In genomic region chr17:78560142-78560847, GRCm38 (mm10) we compare ENCODE assay signal across 18 mouse cellular contexts. TPM values are rescaled to one million over a fixed set of nuclear protein-coding genes. Genes with fewer than 3 reads are reported as not detected.
DNase-seq lines count a peak whose midpoint lies in the region; ATAC-seq and TF ChIP-seq lines count a peak whose summit lies in the region.
"Had no signal": no experiment of that assay in that cellular context is flagged by ENCODE, and none has a peak within 500 bp of the region (broad histone marks: within the 10 kb centered on the region; RNA-seq: fewer than 3 reads in every experiment).

No protein-coding gene starts in this region.

- DNase-seq in kidney, adult 2 months = no peak
- DNase-seq in testis, postnatal 14 days (ENCODE audit: low spot score) = no peak
- DNase-seq in liver, postnatal 0 days = no peak
- no peak for DNase-seq in left cerebral cortex, postnatal 36 days (ENCODE audit: low spot score in 2 of 2)
- no peak for DNase-seq in cerebellum, adult 8-10 months
- DNase-seq: adrenal gland, adult 2 months; cerebellum, adult 9-10 months; gastrocnemius, adult 2 months; right cerebral cortex, postnatal 4 days; thymus, postnatal 14 days had no signal

- peaks cover 10% of the 10 kb centered on the region for H3K4me1 ChIP-seq in kidney, embryonic 15.5 days
- H3K4me1 ChIP-seq in kidney, adult 2 months (ENCODE audit: control insufficient read depth, insufficient read depth, low read length) = no peaks in the 10 kb centered on the region; the same call in 1 of the 2 replicates
- H3K4me1 ChIP-seq in testis, adult 2 months (ENCODE audit: control insufficient read depth, insufficient read depth, low read length) = peaks cover 9% of the 10 kb centered on the region
- no peaks in the 10 kb centered on the region for H3K4me1 ChIP-seq in liver, postnatal 0 days (ENCODE audit: insufficient read depth)

- H3K27me3 ChIP-seq in kidney, embryonic 15.5 days = no peaks in the 10 kb centered on the region
- no peaks in the 10 kb centered on the region for H3K27me3 ChIP-seq in kidney, adult 2 months (replicated peaks; ENCODE audit: control insufficient read depth, insufficient read depth, low read length)
- no peaks in the 10 kb centered on the region for H3K27me3 ChIP-seq in testis, adult 2 months (ENCODE audit: control insufficient read depth, insufficient read depth, low read length)
- no peaks in the 10 kb centered on the region for H3K27me3 ChIP-seq in liver, postnatal 0 days (ENCODE audit: insufficient read depth, low read length)
- H3K27me3 ChIP-seq: embryonic facial prominence, embryonic 13.5 days; heart, embryonic 13.5 days; hindbrain, embryonic 15.5 days; neural tube, embryonic 15.5 days had no signal

- H3K4me3 ChIP-seq in kidney, embryonic 15.5 days (replicated peaks) = no peak overlapping the region
- no peak overlapping the region for H3K4me3 ChIP-seq in kidney, adult 2 months (ENCODE audit: insufficient read depth, low read depth, low read length)
- H3K4me3 ChIP-seq in testis, adult 2 months (ENCODE audit: control insufficient read depth, low read depth, low read length) = peak overlapping the region; percentile 62; the same call in 1 of the 2 replicates
- no peak overlapping the region for H3K4me3 ChIP-seq in liver, postnatal 0 days (ENCODE audit: low read depth, low read length)
- H3K4me3 ChIP-seq: embryonic facial prominence, embryonic 13.5 days; gastrocnemius, adult 2 months; heart, embryonic 13.5 days; hindbrain, embryonic 15.5 days; neural tube, embryonic 15.5 days had no signal

- no peak for TF ChIP-seq POLR2A in kidney, adult 2 months (IDR thresholded peaks at IDR 0.05; ENCODE audit: low read depth, low read length)
- TF ChIP-seq POLR2A in testis, adult 2 months (IDR thresholded peaks at IDR 0.05; ENCODE audit: control insufficient read depth, low read depth, low read length) = no peak

- no peak overlapping the region for H3K4me2 ChIP-seq in kidney, embryonic 15.5 days
- no peak overlapping the region for H3K4me2 ChIP-seq in liver, postnatal 0 days (ENCODE audit: low read depth, low read length)
- H3K4me2 ChIP-seq: embryonic facial prominence, embryonic 13.5 days; heart, embryonic 13.5 days; hindbrain, embryonic 15.5 days; neural tube, embryonic 15.5 days had no signal

- H3K36me3 ChIP-seq in kidney, embryonic 15.5 days = no peaks in the 10 kb centered on the region
- H3K36me3 ChIP-seq in kidney, adult 2 months (ENCODE audit: control insufficient read depth, insufficient read depth, low read length) = no peaks in the 10 kb centered on the region
- H3K36me3 ChIP-seq in testis, adult 2 months (ENCODE audit: control insufficient read depth, insufficient read depth, low read length) = no peaks in the 10 kb centered on the region
- no peaks in the 10 kb centered on the region for H3K36me3 ChIP-seq in liver, postnatal 0 days (replicated peaks; ENCODE audit: insufficient read depth, low read length)
- H3K36me3 ChIP-seq: embryonic facial prominence, embryonic 13.5 days; heart, embryonic 13.5 days; hindbrain, embryonic 15.5 days; neural tube, embryonic 15.5 days had no signal

- no peak for TF ChIP-seq EP300 in liver, postnatal 0 days (IDR thresholded peaks at IDR 0.05; ENCODE audit: low read depth)

- no peak for TF ChIP-seq CTCF in kidney, adult 2 months (conservative IDR thresholded peaks at IDR 0.05; ENCODE audit: insufficient read depth, insufficient read length, low read depth, low read length)
- TF ChIP-seq CTCF in testis, adult 2 months (IDR thresholded peaks at IDR 0.05; ENCODE audit: control insufficient read depth, insufficient read depth, insufficient replicate concordance, low read depth, low read length) = no peak
- no peak for TF ChIP-seq CTCF in liver, postnatal 0 days (IDR thresholded peaks at IDR 0.05; ENCODE audit: low read depth)

- 88% methylated on average over 15 of the region's 15 CpGs for WGBS in kidney, embryonic 15.5 days
- 95% methylated on average over 15 of the region's 15 CpGs for WGBS in kidney, adult 2 months
- WGBS in liver, postnatal 0 days (ENCODE audit: insufficient replicate concordance) = 56% methylated on average over 15 of the region's 15 CpGs

- H3K9me3 ChIP-seq in kidney, embryonic 15.5 days (replicated peaks) = no peaks in the 10 kb centered on the region
- H3K9me3 ChIP-seq in liver, postnatal 0 days (ENCODE audit: low read length) = no peaks in the 10 kb centered on the region
- H3K9me3 ChIP-seq: heart, embryonic 13.5 days; hindbrain, embryonic 15.5 days; neural tube, embryonic 15.5 days had no signal

- ATAC-seq in kidney, embryonic 15.5 days (replicated peaks; ENCODE audit: low FRiP score) = 0 out of 2 replicates have a peak, but pooled peaks have one; percentile 16
- ATAC-seq in liver, postnatal 0 days = peak; percentile 25; the same call in 1 of the 2 replicates
- ATAC-seq: intestine, embryonic 16.5 days had no signal

- no peak overlapping the region for H3K27ac ChIP-seq in kidney, embryonic 15.5 days
- no peak overlapping the region for H3K27ac ChIP-seq in kidney, adult 2 months (ENCODE audit: insufficient read depth, low read depth, low read length)
- no peak overlapping the region for H3K27ac ChIP-seq in testis, adult 2 months (ENCODE audit: control insufficient read depth, insufficient read depth, low read depth, low read length)
- H3K27ac ChIP-seq in liver, postnatal 0 days (ENCODE audit: low read depth) = no peak overlapping the region
- H3K27ac ChIP-seq: embryonic facial prominence, embryonic 13.5 days; gastrocnemius, adult 2 months; heart, embryonic 13.5 days; hindbrain, embryonic 15.5 days; neural tube, embryonic 15.5 days; stomach, postnatal 0 days had no signal

- intact Hi-C loops in left cerebral cortex, postnatal 36 days (cut with DNase I) = no loop called here

- H3K9ac ChIP-seq in kidney, embryonic 15.5 days = no peak overlapping the region
- no peak overlapping the region for H3K9ac ChIP-seq in liver, postnatal 0 days (replicated peaks)
- H3K9ac ChIP-seq: embryonic facial prominence, embryonic 13.5 days; heart, embryonic 13.5 days; hindbrain, embryonic 15.5 days; neural tube, embryonic 15.5 days had no signal

RNA-seq across cellular contexts. Expression of gene Vit, which starts 52.4 kb away (rescaled TPM):
- 0.79 and 0.93 TPM in 2 replicates for polyA plus RNA-seq in kidney, embryonic 15.5 days (2015; fragmentation: Nextera tagmentation; extraction: Ambion mirVana)
- 0.61 and 0.62 TPM in 2 replicates for polyA plus RNA-seq in kidney, adult 2 months (2012; rRNA removed)
- polyA plus RNA-seq in testis, adult 2 months (2012; rRNA removed) = 78.6 and 113 TPM in 2 replicates
- polyA plus RNA-seq in liver, postnatal 0 days (2015; fragmentation: Nextera tagmentation; extraction: Ambion mirVana) = 0.07 TPM in 2 replicates
- total RNA-seq in left cerebral cortex, postnatal 36 days (2021) = 1 to 10 TPM; 1.5 to 1.8 TPM
- polyA plus RNA-seq: heart, embryonic 13.5 days had no signal

Comparison
In these comparisons a context has a peak if more than half of its experiments do, and no peak if none do; other contexts are left out.
1. RNA of gene Vit, which starts 52.4 kb away (polyA plus RNA-seq): 78.6 to 113 TPM in testis, adult 2 months; 0.79 to 0.93 TPM in kidney, embryonic 15.5 days, 0.61 to 0.62 TPM in kidney, adult 2 months and 0.07 TPM in liver, postnatal 0 days; every median in the first group is over 10 times any median in the second.